Mouse (Mus musculus) ES-Bruce4 (cell line): ENCODE data around the gene Rasgrp4.
"Not testable (repeated sequence)": the region's sequence is repeated elsewhere in the genome, so short reads cannot be mapped to it uniquely, and the experiment has no call there.

ENCODE experiments used
- CTCF ChIP-seq: IDR thresholded peaks from one replicate; pipeline ENCODE4 v1.8.1; 2011; ENCODE audit warnings: low read depth, low read length
- EP300 ChIP-seq: IDR thresholded peaks from 2 replicates; pipeline ENCODE4 v1.6.1; 2011; ENCODE audit warnings: low read depth, low read length; ENCODE audit not compliant: insufficient read depth
- POLR2A ChIP-seq: IDR thresholded peaks from one replicate; pipeline ENCODE4 v1.8.1; 2011; ENCODE audit warnings: low read length; ENCODE audit not compliant: insufficient read depth

DNA sequence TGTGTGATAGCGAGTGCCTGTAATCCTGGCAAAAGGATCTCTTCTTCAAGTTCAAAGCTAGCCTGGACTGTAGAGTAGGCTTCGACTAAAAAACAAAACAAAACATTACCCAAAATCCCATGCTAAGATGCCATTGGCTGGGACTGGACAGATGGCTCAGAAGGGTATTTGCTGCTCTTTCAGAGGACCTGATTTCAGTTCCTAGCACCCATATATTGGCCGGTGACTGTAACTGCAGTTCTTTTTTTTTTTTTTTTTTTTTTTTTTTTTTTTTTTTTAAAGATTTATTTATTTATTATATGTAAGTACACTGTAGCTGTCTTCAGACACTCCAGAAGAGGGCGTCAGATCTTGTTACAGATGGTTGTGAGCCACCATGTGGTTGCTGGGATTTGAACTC, 4.6 kb downstream of the Rasgrp4 start:
- not testable (repeated sequence) for TF ChIP-seq POLR2A, CTCF, EP300
